10 mouse cellular contexts compared by ENCODE assay signal in genomic region chr15:101336474-101337174, GRCm38 (mm10). TPM values are rescaled to one million over a fixed set of nuclear protein-coding genes. Genes with fewer than 3 reads are reported as not detected.
DNase-seq lines count a peak whose midpoint lies in the region; ATAC-seq and TF ChIP-seq lines count a peak whose summit lies in the region.
"Had no signal": no experiment of that assay in that cellular context is flagged by ENCODE, and none has a peak within 500 bp of the region (broad histone marks: within the 10 kb centered on the region; RNA-seq: fewer than 3 reads in every experiment).

No protein-coding gene starts in this region.

- ATAC-seq in granulocyte monocyte progenitor cell, adult 5-6 weeks (replicated peaks; ENCODE audit: poor library complexity, severe bottlenecking): peak; percentile 72
- ATAC-seq in stomach, postnatal 0 days (ENCODE audit: low FRiP score, low TSS enrichment): peak; percentile 39
- ATAC-seq: midbrain, embryonic 16.5 days had no signal

- H3K27ac ChIP-seq in heart, adult 2 months: peak overlapping the region; percentile 20
- peak overlapping the region; percentile 13; the same call in 1 of the 2 replicates for H3K27ac ChIP-seq in liver, adult 2 months (replicated peaks; ENCODE audit: insufficient read depth, low read depth, low read length)
- peak overlapping the region; percentile 86 for H3K27ac ChIP-seq in stomach, postnatal 0 days (replicated peaks)

- H3K9me3 ChIP-seq in stomach, postnatal 0 days (ENCODE audit: control insufficient read depth, low read length): no peaks in the 10 kb centered on the region

- no peak for TF ChIP-seq CTCF in heart, adult 2 months (IDR thresholded peaks at IDR 0.05)
- no peak for TF ChIP-seq CTCF in liver, adult 2 months (IDR thresholded peaks at IDR 0.05; ENCODE audit: low read depth, low read length)
- TF ChIP-seq CTCF in stomach, postnatal 0 days (IDR thresholded peaks at IDR 0.05; ENCODE audit: low read depth): no peak

- H3K36me3 ChIP-seq in heart, adult 2 months (ENCODE audit: control insufficient read depth, insufficient read depth, low read length): no peaks in the 10 kb centered on the region
- H3K36me3 ChIP-seq in liver, adult 2 months (ENCODE audit: control insufficient read depth, insufficient read depth, low read length): no peaks in the 10 kb centered on the region
- no peaks in the 10 kb centered on the region for H3K36me3 ChIP-seq in stomach, postnatal 0 days (ENCODE audit: control insufficient read depth, insufficient read depth, low read length)

- H3K79me2 ChIP-seq in heart, adult 2 months (replicated peaks; ENCODE audit: control insufficient read depth, insufficient read depth, low read length): no peaks in the 10 kb centered on the region
- H3K79me2 ChIP-seq in liver, adult 2 months (ENCODE audit: control insufficient read depth, insufficient read depth, low read length): no peaks in the 10 kb centered on the region

- no peak overlapping the region for H3K4me3 ChIP-seq in heart, adult 2 months
- no peak overlapping the region for H3K4me3 ChIP-seq in liver, adult 2 months (ENCODE audit: insufficient read depth, low read depth, low read length)
- H3K4me3 ChIP-seq in stomach, postnatal 0 days (ENCODE audit: low read depth, low read length): no peak overlapping the region

- no peak for TF ChIP-seq POLR2A in heart, adult 2 months (IDR thresholded peaks at IDR 0.05; ENCODE audit: insufficient read depth, low read depth, low read length)
- no peak for TF ChIP-seq POLR2A in liver, adult 2 months (IDR thresholded peaks at IDR 0.05; ENCODE audit: extremely low read depth, insufficient read depth, low read length)

- no peaks in the 10 kb centered on the region for H3K27me3 ChIP-seq in heart, adult 2 months (ENCODE audit: control insufficient read depth, insufficient read depth, low read length)
- no peaks in the 10 kb centered on the region for H3K27me3 ChIP-seq in liver, adult 2 months (ENCODE audit: control insufficient read depth, insufficient read depth, low read length)
- no peaks in the 10 kb centered on the region for H3K27me3 ChIP-seq in stomach, postnatal 0 days (ENCODE audit: control insufficient read depth, insufficient read depth, low read length)

- no peak overlapping the region for H3K9ac ChIP-seq in heart, adult 2 months (ENCODE audit: low read depth, low read length)
- no peak overlapping the region for H3K9ac ChIP-seq in liver, adult 2 months (ENCODE audit: low read depth, low read length)
- 0 out of 2 replicates have a peak overlapping the region, but pooled peaks have one; percentile 27 for H3K9ac ChIP-seq in stomach, postnatal 0 days (ENCODE audit: low read length)

- 39% methylated on average over 24 of the region's 24 CpGs for WGBS in heart, adult 2 months
- 44% methylated on average over 24 of the region's 24 CpGs for WGBS in liver, adult 2 months
- 32% methylated on average over 24 of the region's 24 CpGs for WGBS in stomach, postnatal 0 days

- no peak overlapping the region for H3K4me2 ChIP-seq in stomach, postnatal 0 days (replicated peaks; ENCODE audit: low read depth)

- peaks cover 5% of the 10 kb centered on the region; the same call in 1 of the 2 replicates for H3K4me1 ChIP-seq in heart, adult 2 months (ENCODE audit: control insufficient read depth, insufficient read depth, low read length)
- H3K4me1 ChIP-seq in liver, adult 2 months (ENCODE audit: control insufficient read depth, insufficient read depth, low read length): no peaks in the 10 kb centered on the region
- H3K4me1 ChIP-seq in stomach, postnatal 0 days (replicated peaks; ENCODE audit: control insufficient read depth, insufficient read depth): no peaks in the 10 kb centered on the region

- intact Hi-C loops in heart, adult 2 months (cut with DNase I): loop anchor here (5.0 kb wide), 1 partner anchor 731 kb away; no protein-coding TSS in a partner anchor
- intact Hi-C loops in left cerebral cortex, postnatal 4 days (cut with DNase I): loop anchor here (5.0 kb wide), 4 partner anchors 186 to 731 kb away; no protein-coding TSS in a partner anchor

- no peak for TF ChIP-seq EP300 in heart, adult 2 months (IDR thresholded peaks at IDR 0.05; ENCODE audit: insufficient read depth, low read depth, low read length)
- TF ChIP-seq EP300 in stomach, postnatal 0 days (optimal IDR thresholded peaks at IDR 0.05): peak; percentile 81

- DNase-seq in heart, adult 2 months: no peak
- DNase-seq in heart, adult 8-10 months (ENCODE audit: low spot score): no peak
- DNase-seq in liver, adult 2 months (ENCODE audit: extremely low read depth, low read depth, low spot score): no peak
- DNase-seq in stomach, postnatal 0 days (ENCODE audit: low spot score): peak; percentile 49
- no peak for DNase-seq in left cerebral cortex, adult 9 months (ENCODE audit: low spot score in 2 of 2)
- no peak for DNase-seq in left cerebral cortex, postnatal 4 days
- no peak for DNase-seq in cerebellum, adult 11-12 months
- DNase-seq: cerebellum, adult 18-20 months had no signal

RNA-seq across cellular contexts. Expression of gene Krt80, which starts 33.3 kb away (rescaled TPM):
- 1 to 10 TPM; 2.2 to 2.8 TPM for total RNA-seq in heart, adult 2 months (2021)
- polyA plus RNA-seq in heart, adult 2 months (2012; rRNA removed): 2.0 and 3.2 TPM in 2 replicates
- 1 to 10 TPM; 1.5 to 4.7 (median 2.4) TPM for total RNA-seq in heart, adult 8-10 months (2022)
- 3.2 and 4.2 TPM in 2 replicates for total RNA-seq in granulocyte monocyte progenitor cell, adult 5-6 weeks (2014; fragmentation: Nextera tagmentation)
- total RNA-seq in granulocyte monocyte progenitor cell, adult 5-6 weeks (2017): 1.2 and 1.3 TPM in 2 replicates
- total RNA-seq in liver, adult 2 months (2014; rRNA removed): 0.07 and 0.09 TPM in 2 replicates
- 0.15 and 0.46 TPM in 2 replicates for polyA plus RNA-seq in liver, adult 2 months (2012; rRNA removed)
- 63.0 and 75.8 TPM in 2 replicates for polyA plus RNA-seq in stomach, postnatal 0 days (2015; fragmentation: Nextera tagmentation; extraction: Ambion mirVana)
- total RNA-seq in left cerebral cortex, postnatal 4 days (2021): under 1 TPM; 0.46 to 0.60 TPM

RNA-seq across cellular contexts. Expression of gene 6030408B16Rik, which starts 43.6 kb away (rescaled TPM):
- total RNA-seq in heart, adult 2 months (2021): 1 to 10 TPM in 1 of 2 experiments, under 1 TPM in 1; 0.70 to 1.1 TPM
- 2.5 and 6.3 TPM in 2 replicates for polyA plus RNA-seq in heart, adult 2 months (2012; rRNA removed)
- total RNA-seq in heart, adult 8-10 months (2022): 1 to 10 TPM in 3 of 4 experiments, under 1 TPM in 1; 0.54 to 2.1 (median 1.1) TPM
- 0.60 TPM in 1 of 2 replicates, not detected in the other for total RNA-seq in granulocyte monocyte progenitor cell, adult 5-6 weeks (2014; fragmentation: Nextera tagmentation)
- 0.86 TPM in 1 of 2 replicates, not detected in the other for total RNA-seq in granulocyte monocyte progenitor cell, adult 5-6 weeks (2017)
- not detected in 2 replicates for total RNA-seq in liver, adult 2 months (2014; rRNA removed)
- polyA plus RNA-seq in liver, adult 2 months (2012; rRNA removed): 0.10 TPM in 1 of 2 replicates, not detected in the other
- polyA plus RNA-seq in stomach, postnatal 0 days (2015; fragmentation: Nextera tagmentation; extraction: Ambion mirVana): 2.4 TPM in 2 replicates
- under 1 TPM in 1 of 2 experiments, not detected in 1; 0.56 TPM for total RNA-seq in left cerebral cortex, postnatal 4 days (2021)

RNA-seq across cellular contexts. Expression of gene Atg101, which starts 52.6 kb away (rescaled TPM):
- 10 to 100 TPM; 21.2 to 22.4 TPM for total RNA-seq in heart, adult 2 months (2021)
- polyA plus RNA-seq in heart, adult 2 months (2012; rRNA removed): 26.4 and 29.3 TPM in 2 replicates
- 10 to 100 TPM; 21.1 to 25.4 (median 21.4) TPM for total RNA-seq in heart, adult 8-10 months (2022)
- total RNA-seq in granulocyte monocyte progenitor cell, adult 5-6 weeks (2014; fragmentation: Nextera tagmentation): 35.3 and 36.0 TPM in 2 replicates
- total RNA-seq in granulocyte monocyte progenitor cell, adult 5-6 weeks (2017): 51.9 and 60.6 TPM in 2 replicates
- total RNA-seq in liver, adult 2 months (2014; rRNA removed): 55.3 and 63.2 TPM in 2 replicates
- 89.3 and 94.5 TPM in 2 replicates for polyA plus RNA-seq in liver, adult 2 months (2012; rRNA removed)
- 49.3 and 50.4 TPM in 2 replicates for polyA plus RNA-seq in stomach, postnatal 0 days (2015; fragmentation: Nextera tagmentation; extraction: Ambion mirVana)
- 10 to 100 TPM; 36.5 to 37.1 TPM for total RNA-seq in left cerebral cortex, postnatal 4 days (2021)

Comparison
In these comparisons a context has a peak if more than half of its experiments do, and no peak if none do; other contexts are left out.
1. H3K27ac ChIP-seq: peak in every context shown above with its lines; median percentile 86 in stomach, postnatal 0 days; 20 in heart, adult 2 months; 13 in liver, adult 2 months.